Mouse (Mus musculus) CH12.LX (cell line): ENCODE data around the gene Syne4. TPM values are rescaled to one million over a fixed set of nuclear protein-coding genes. Genes with fewer than 3 reads are reported as not detected.

Experiments
- DNase-seq: peaks from one replicate; pipeline ENCODE4 v3.0.0-alpha.2; 2013; ENCODE audit errors: extremely low read depth
- H3K27ac ChIP-seq: 2 replicates; pipeline ENCODE4 v1.5.1; 2012; ENCODE audit warnings: low read depth, mild to moderate bottlenecking, control low read depth, moderate library complexity; ENCODE audit not compliant: insufficient read depth
- H3K27me3 ChIP-seq: replicated peaks from 2 replicates; pipeline ENCODE3; 2012; ENCODE audit warnings: inconsistent platforms
- H3K36me3 ChIP-seq, 2 experiments: replicated peaks in 1 of 2; 2 replicates each; pipeline versions ENCODE3 to v1.6.1; 2012; ENCODE audit warnings: inconsistent platforms in 1 of 2, low read length in 1 of 2, mild to moderate bottlenecking in 1 of 2, mixed read lengths in 1 of 2, moderate library complexity in 1 of 2; ENCODE audit not compliant: control insufficient read depth in 1 of 2, insufficient read depth in 1 of 2
- H3K4me1 ChIP-seq, 2 experiments: 2 replicates each; pipeline ENCODE4 v1.6.1; 2012; ENCODE audit warnings: inconsistent platforms in 1 of 2, moderate library complexity in 1 of 2; ENCODE audit not compliant: insufficient read depth in 2 of 2, control insufficient read depth in 1 of 2
- H3K4me2 ChIP-seq: 2 replicates; pipeline ENCODE4 v1.6.1; 2012; ENCODE audit warnings: low read depth, mild to moderate bottlenecking, control low read depth; ENCODE audit not compliant: poor library complexity, insufficient read depth, severe bottlenecking
- H3K4me3 ChIP-seq, 3 experiments: fragments of 150-350 bp in 1 of 3; sonication (generic) in 1 of 3; replicated peaks in 1 of 3; 2 replicates each; pipeline versions ENCODE3 to v1.5.1; 2011 to 2012; ENCODE audit warnings: low read depth in 2 of 3, low read length in 2 of 3, mild to moderate bottlenecking in 2 of 3, moderate library complexity in 2 of 3, control low read depth in 1 of 3, improper control_type of control experiment in 1 of 3, inconsistent platforms in 1 of 3, mixed read lengths in 1 of 3; ENCODE audit not compliant: poor library complexity in 1 of 3
- H3K79me2 ChIP-seq: replicated peaks from 2 replicates; pipeline ENCODE4 v1.6.1; 2012; ENCODE audit warnings: mild to moderate bottlenecking, moderate library complexity; ENCODE audit not compliant: control insufficient read depth, poor library complexity, insufficient read depth, severe bottlenecking; ENCODE audit errors: extremely low read depth
- H3K9ac ChIP-seq: 2 replicates; pipeline ENCODE4 v1.6.1; 2012; ENCODE audit warnings: low read depth, mild to moderate bottlenecking, control low read depth, moderate library complexity; ENCODE audit not compliant: insufficient read depth
- H3K9me3 ChIP-seq: replicated peaks from 2 replicates; pipeline ENCODE3; 2012; ENCODE audit warnings: low read length, inconsistent platforms, mixed read lengths
- BHLHE40 ChIP-seq: IDR thresholded peaks from 2 replicates; pipeline ENCODE4 v1.6.1; 2011; ENCODE audit warnings: mild to moderate bottlenecking, low read depth, low read length, improper control_type of control experiment
- CHD2 ChIP-seq: IDR thresholded peaks from 2 replicates; pipeline ENCODE4 v1.6.1; 2011; ENCODE audit warnings: low read length, improper control_type of control experiment
- CTCF ChIP-seq, 2 experiments: IDR thresholded peaks in 1 of 2; conservative IDR thresholded peaks in 1 of 2; 2 replicates each; pipeline ENCODE4 v1.5.1; 2011 to 2012; ENCODE audit warnings: low read depth in 2 of 2, low read length in 2 of 2, improper control_type of control experiment in 1 of 2, inconsistent platforms in 1 of 2, mild to moderate bottlenecking in 1 of 2, moderate library complexity in 1 of 2
- ELF1 ChIP-seq: IDR thresholded peaks from 2 replicates; pipeline ENCODE4 v1.6.1; 2014; ENCODE audit warnings: low read depth, mild to moderate bottlenecking, inconsistent platforms, low read length, improper control_type of control experiment
- EP300 ChIP-seq: IDR thresholded peaks from 2 replicates; pipeline ENCODE4 v1.6.1; 2011; ENCODE audit warnings: low read length, improper control_type of control experiment
- ETS1 ChIP-seq: conservative IDR thresholded peaks from 2 replicates; pipeline ENCODE4 v1.6.1; 2012; ENCODE audit warnings: low read depth, mild to moderate bottlenecking, inconsistent platforms, low read length, improper control_type of control experiment, moderate library complexity
- HCFC1 ChIP-seq: IDR thresholded peaks from 2 replicates; pipeline ENCODE4 v1.6.1; 2012; ENCODE audit warnings: low read depth, mild to moderate bottlenecking, inconsistent platforms, low read length, improper control_type of control experiment
- JUN ChIP-seq: IDR thresholded peaks from 2 replicates; pipeline ENCODE4 v1.6.1; 2011; ENCODE audit warnings: low read depth, mild to moderate bottlenecking, low read length, improper control_type of control experiment, moderate library complexity; ENCODE audit not compliant: insufficient read depth
- KAT2A ChIP-seq: IDR thresholded peaks from 2 replicates; pipeline ENCODE4 v1.6.1; 2012; ENCODE audit warnings: low read length, improper control_type of control experiment, inconsistent platforms; ENCODE audit not compliant: insufficient replicate concordance
- MAX ChIP-seq: IDR thresholded peaks from 2 replicates; pipeline ENCODE4 v1.6.1; 2011; ENCODE audit warnings: low read length, improper control_type of control experiment
- MAZ ChIP-seq: IDR thresholded peaks from 2 replicates; pipeline ENCODE4 v1.6.1; 2012; ENCODE audit warnings: low read depth, mild to moderate bottlenecking, inconsistent platforms, low read length, improper control_type of control experiment, moderate library complexity
- MEF2A ChIP-seq: IDR thresholded peaks from 2 replicates; pipeline ENCODE4 v1.6.1; 2014; ENCODE audit warnings: low read depth, mild to moderate bottlenecking, inconsistent platforms, low read length, improper control_type of control experiment, borderline replicate concordance
- MXI1 ChIP-seq: IDR thresholded peaks from 2 replicates; pipeline ENCODE4 v1.6.1; 2011; ENCODE audit warnings: mild to moderate bottlenecking, low read depth, low read length, improper control_type of control experiment
- MYC ChIP-seq: IDR thresholded peaks from 2 replicates; pipeline ENCODE4 v1.6.1; 2011; ENCODE audit warnings: low read depth, mild to moderate bottlenecking, improper control_type of control experiment, low read length
- NRF1 ChIP-seq: IDR thresholded peaks from 2 replicates; pipeline ENCODE4 v1.6.1; 2014; ENCODE audit warnings: low read depth, mild to moderate bottlenecking, inconsistent platforms, low read length, improper control_type of control experiment, moderate library complexity
- POLR2AphosphoS2 ChIP-seq: IDR thresholded peaks from 2 replicates; pipeline ENCODE4 v1.6.1; 2011; ENCODE audit warnings: low read depth, low read length, improper control_type of control experiment
- RAD21 ChIP-seq: IDR thresholded peaks from 2 replicates; pipeline ENCODE4 v1.6.1; 2011; ENCODE audit warnings: low read depth, mild to moderate bottlenecking, low read length, improper control_type of control experiment, moderate library complexity
- SMC3 ChIP-seq: IDR thresholded peaks from 2 replicates; pipeline ENCODE4 v1.6.1; 2011; ENCODE audit warnings: low read depth, low read length, improper control_type of control experiment
- TBP ChIP-seq: conservative IDR thresholded peaks from 2 replicates; pipeline ENCODE4 v1.6.1; 2011; ENCODE audit warnings: low read depth, low read length, improper control_type of control experiment
- UBTF ChIP-seq: IDR thresholded peaks from 2 replicates; pipeline ENCODE4 v1.6.1; 2012; ENCODE audit warnings: low read depth, mild to moderate bottlenecking, inconsistent platforms, low read length, improper control_type of control experiment, moderate library complexity
- USF2 ChIP-seq: conservative IDR thresholded peaks from 2 replicates; pipeline ENCODE4 v1.6.1; 2011; ENCODE audit warnings: low read depth, low read length, improper control_type of control experiment
- dilution Hi-C: fragments of 300-500 bp; cut with MboI; formaldehyde crosslinking; loops from 2 replicates; pipeline ENCODE4 v1.14.3; 2020; ENCODE audit warnings: low sequenced_read_pairs; ENCODE audit not compliant: extremely low pct_unique_long_range_greater_than_20kb, extremely low pct_ligation_motif_present
- in situ Hi-C: fragments of 300-500 bp; cut with MboI; formaldehyde crosslinking; loops from 3 replicates; pipeline ENCODE4 v1.14.3; 2019; ENCODE audit warnings: low sequenced_read_pairs, low pct_ligation_motif_present, low pct_unique_long_range_greater_than_20kb, mixed read lengths
- polyA plus RNA-seq: library from polyadenylated mRNA; unstranded; fragments of >175 nt; gene quantifications from 2 replicates; pipeline ENCODE4 v1.2.1, GENCODE M21; 2012; ENCODE audit warnings: low read depth; ENCODE audit not compliant: insufficient read length
- total RNA-seq, 2 experiments: library from RNA; depleted of rRNA; stranded (reverse); fragments of 300-350 nt in 1 of 2; fragments of >200 nt in 1 of 2; gene quantifications; 2 replicates each; pipeline ENCODE4 v1.2.3; 2012 to 2014

Gene Syne4
- total and polyA plus RNA-seq, 3 experiments: 0.70 to 3.1 (median 1.9) TPM

- H3K27ac ChIP-seq: no peak overlapping the region
- H3K36me3 ChIP-seq: no peaks in the 10 kb centered on the region
- H3K79me2 ChIP-seq: no peaks in the 10 kb centered on the region
- dilution Hi-C loops (no loop called here), in situ Hi-C loops (no loop called here)
- H3K4me2 ChIP-seq: no peak overlapping the region
- no peak overlapping the region for H3K4me3 ChIP-seq
- H3K9me3 ChIP-seq: no peaks in the 10 kb centered on the region
- no peak for TF ChIP-seq HCFC1
- no peak for TF ChIP-seq ELF1
- TF ChIP-seq MEF2A: no peak
- no peak for TF ChIP-seq MXI1
- no peak for DNase-seq
- H3K9ac ChIP-seq: no peak overlapping the region
- peaks cover 76% of the 10 kb centered on the region for H3K27me3 ChIP-seq
- peaks cover 2 to 7% of the 10 kb centered on the region in 2 experiments; a peak in 2 of 4 replicates for H3K4me1 ChIP-seq
Observed at GRCm38 (mm10) chr7:30293795-30294194, 20.8 kb upstream of the Syne4 start.

- no peak for TF ChIP-seq TBP
- TF ChIP-seq MXI1: no peak
- TF ChIP-seq UBTF: no peak
- no peak for TF ChIP-seq CHD2
Observed at GRCm38 (mm10) chr7:30294296-30294695, 20.3 kb upstream of the Syne4 start.

GRCm38 (mm10) chr7:30295103-30295502, 19.5 kb upstream of the Syne4 start:
- Histone ChIP-seq H3K4me1 (peaks cover 2 to 7% of the 10 kb centered on the region in 2 experiments; a peak in 2 of 4 replicates), H3K4me2 (no peak overlapping the region), H3K27ac (no peak overlapping the region), H3K9ac (no peak overlapping the region), H3K36me3 (no peaks in the 10 kb centered on the region), H3K79me2 (no peaks in the 10 kb centered on the region), H3K4me3 (no peak overlapping the region), H3K27me3 (peaks cover 65% of the 10 kb centered on the region), H3K9me3 (no peaks in the 10 kb centered on the region)
- dilution Hi-C loops: no loop called here
- TF ChIP-seq CTCF (conservative IDR thresholded peaks at IDR 0.05 in 1 of 2, IDR thresholded peaks at IDR 0.05 in 1 of 2; ENCODE audit: low read depth in 2 of 2, low read length in 2 of 2): no peak
- no peak for TF ChIP-seq RAD21
- TF ChIP-seq MXI1: no peak
- no peak for TF ChIP-seq HCFC1
- no peak for TF ChIP-seq NRF1
- no peak for TF ChIP-seq MEF2A
- TF ChIP-seq ETS1: no peak
- TF ChIP-seq EP300: no peak
- TF ChIP-seq TBP: no peak
- TF ChIP-seq MAZ: no peak
- TF ChIP-seq SMC3: no peak
- TF ChIP-seq KAT2A: no peak
- TF ChIP-seq MYC: no peak
- TF ChIP-seq BHLHE40: no peak
- no peak for TF ChIP-seq CHD2
- no peak for TF ChIP-seq JUN
- no peak for TF ChIP-seq MAX
- TF ChIP-seq POLR2AphosphoS2: no peak
- no peak for TF ChIP-seq USF2
- TF ChIP-seq UBTF: no peak
- DNase-seq: no peak
- in situ Hi-C loops: no loop called here

More at GRCm38 (mm10) chr7:30294296-30294695, 20.3 kb upstream of the Syne4 start:
- Histone ChIP-seq H3K36me3 (no peaks in the 10 kb centered on the region), H3K4me3 (no peak overlapping the region), H3K27ac (no peak overlapping the region), H3K27me3 (peaks cover 71% of the 10 kb centered on the region), H3K9ac (no peak overlapping the region), H3K9me3 (no peaks in the 10 kb centered on the region), H3K79me2 (no peaks in the 10 kb centered on the region), H3K4me2 (no peak overlapping the region), H3K4me1 (peaks cover 2 to 7% of the 10 kb centered on the region in 2 experiments; a peak in 2 of 4 replicates)
- dilution Hi-C loops (no loop called here), in situ Hi-C loops (no loop called here)
- no peak for DNase-seq
